Mouse (Mus musculus): ENCODE measurements at regions not wholly inside any gene's neighbourhood (a gene's known extent, or its start where the extent isn't known, plus 50 kb on each side); places are given as distances from the start of the nearest gene placed in this dataset.

- ATAC-seq (ENCODE audit: insufficient number of reproducible peaks, low FRiP score, low TSS enrichment): no peak
These were observed 256.3 kb downstream of the Ube2cbp start for GRCm38 (mm10) chr9:86208334-86208925.

GRCm38 (mm10) chr9:86211267-86211666 lies 253.5 kb downstream of the Ube2cbp start:
- ATAC-seq (ENCODE audit: insufficient number of reproducible peaks, low FRiP score, low TSS enrichment): no peak

DNA sequence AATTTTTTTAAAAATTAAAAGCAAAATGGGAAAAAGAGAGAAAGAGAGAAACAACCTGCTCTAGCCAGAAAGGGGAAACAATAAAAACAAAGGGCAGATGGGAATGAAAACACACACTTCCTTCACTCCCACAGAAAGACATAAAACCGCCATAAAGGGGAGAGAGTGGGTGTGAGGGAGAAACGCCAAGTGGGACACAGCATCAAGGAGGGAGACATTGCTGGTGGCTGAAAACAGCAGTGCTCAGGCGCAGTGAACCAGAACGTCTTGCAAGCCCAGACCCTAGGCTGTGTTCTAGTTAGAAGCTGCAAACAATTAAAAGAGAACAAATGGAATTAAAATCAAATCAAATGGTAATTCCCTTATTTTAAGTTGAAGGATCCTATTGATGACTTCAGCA lies 245.1 kb downstream of the Ube2cbp start:
- ATAC-seq (ENCODE audit: insufficient number of reproducible peaks, low FRiP score, low TSS enrichment): no peak

DNA sequence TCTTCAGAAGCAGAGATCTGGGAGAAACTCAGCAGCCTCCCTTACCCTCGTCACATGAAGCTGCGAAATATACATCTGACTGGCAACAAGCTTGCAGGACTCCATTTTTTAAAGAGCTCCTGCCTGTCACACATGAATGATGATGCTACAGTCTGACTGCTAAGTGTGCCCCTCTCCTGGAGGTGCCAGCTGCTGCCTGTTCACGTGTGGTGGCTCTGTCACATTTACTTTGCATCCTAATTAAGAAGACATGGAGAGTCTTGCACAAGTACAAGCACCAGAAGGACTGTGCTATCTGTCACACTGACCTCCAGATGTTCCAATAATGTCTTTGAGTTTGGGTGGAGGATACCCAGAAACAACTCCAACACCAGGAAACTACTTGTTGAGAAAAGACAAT lies 240.2 kb downstream of the Ube2cbp start:
- ATAC-seq (ENCODE audit: insufficient number of reproducible peaks, low FRiP score, low TSS enrichment): no peak

- no peak for ATAC-seq (ENCODE audit: insufficient number of reproducible peaks, low FRiP score, low TSS enrichment)
These were observed 233.9 kb downstream of the Ube2cbp start for GRCm38 (mm10) chr9:86230673-86231350.

DNA sequence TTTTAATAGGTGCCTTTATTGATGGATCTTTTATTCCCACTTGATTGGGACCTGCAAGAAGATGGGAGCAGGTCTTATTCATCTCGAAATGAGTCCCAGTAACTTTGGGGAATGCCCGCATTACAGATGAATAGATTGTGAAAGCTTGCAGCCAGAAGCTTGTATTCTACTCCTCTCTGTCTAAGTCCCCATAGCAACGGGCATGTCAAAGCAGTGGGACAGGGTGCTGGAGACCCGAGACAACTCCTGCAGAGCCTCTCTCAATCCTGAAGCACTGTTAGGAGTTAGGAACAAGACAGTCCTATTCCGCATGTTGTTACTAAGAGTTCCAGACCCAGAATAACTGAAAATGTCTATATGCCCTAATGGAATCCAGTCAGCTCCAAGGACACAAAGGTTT lies 233.1 kb downstream of the Ube2cbp start:
- no peak for ATAC-seq (ENCODE audit: insufficient number of reproducible peaks, low FRiP score, low TSS enrichment)

DNA sequence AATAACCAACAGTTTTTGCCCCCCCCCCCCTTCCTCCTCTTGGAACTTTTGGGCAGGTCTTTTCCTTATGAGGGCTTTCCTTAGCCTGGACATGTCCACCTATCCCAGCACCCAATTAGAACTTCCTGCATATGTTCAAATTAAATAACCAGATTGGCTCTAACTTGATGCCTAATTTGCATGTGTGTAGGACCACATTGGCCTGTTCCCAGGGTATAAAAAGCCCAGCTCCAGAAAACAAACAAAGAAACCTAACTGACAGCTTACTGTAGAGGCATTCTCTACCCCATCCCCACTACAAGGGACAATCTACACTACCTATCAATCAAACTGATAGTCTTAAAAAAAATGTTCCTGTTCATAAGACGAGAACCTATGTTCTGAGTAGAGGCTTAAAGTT lies 232.6 kb downstream of the Ube2cbp start:
- ATAC-seq (ENCODE audit: insufficient number of reproducible peaks, low FRiP score, low TSS enrichment): no peak

DNA sequence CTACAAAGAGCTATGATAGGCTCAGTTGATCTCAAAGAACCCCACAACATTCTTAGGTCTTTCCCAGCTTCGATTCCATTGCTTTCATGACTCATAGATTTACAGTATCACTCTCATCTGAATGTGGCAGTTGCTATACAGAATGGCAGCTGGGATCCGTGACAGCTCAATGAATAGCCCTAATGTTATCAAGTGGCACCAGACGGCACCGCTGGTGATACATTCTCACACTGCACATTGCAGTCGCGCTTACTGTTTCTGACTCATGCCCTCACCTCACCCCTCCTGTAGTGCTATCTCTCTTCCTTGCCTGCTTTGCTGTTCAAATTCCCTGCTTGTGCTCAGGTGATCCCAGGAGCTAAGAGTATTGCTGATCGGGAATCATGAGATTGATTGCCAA lies 231.0 kb downstream of the Ube2cbp start:
- ATAC-seq (ENCODE audit: insufficient number of reproducible peaks, low FRiP score, low TSS enrichment): no peak

- no peak for ATAC-seq (ENCODE audit: insufficient number of reproducible peaks, low FRiP score, low TSS enrichment)
These were observed 226.1 kb downstream of the Ube2cbp start for GRCm38 (mm10) chr9:86238691-86239090.

GRCm38 (mm10) chr9:86240287-86240686 lies 224.5 kb downstream of the Ube2cbp start:
- no peak for ATAC-seq (ENCODE audit: insufficient number of reproducible peaks, low FRiP score, low TSS enrichment)

GRCm38 (mm10) chr9:86240896-86241295 lies 223.9 kb downstream of the Ube2cbp start:
- no peak for ATAC-seq (ENCODE audit: insufficient number of reproducible peaks, low FRiP score, low TSS enrichment)

DNA sequence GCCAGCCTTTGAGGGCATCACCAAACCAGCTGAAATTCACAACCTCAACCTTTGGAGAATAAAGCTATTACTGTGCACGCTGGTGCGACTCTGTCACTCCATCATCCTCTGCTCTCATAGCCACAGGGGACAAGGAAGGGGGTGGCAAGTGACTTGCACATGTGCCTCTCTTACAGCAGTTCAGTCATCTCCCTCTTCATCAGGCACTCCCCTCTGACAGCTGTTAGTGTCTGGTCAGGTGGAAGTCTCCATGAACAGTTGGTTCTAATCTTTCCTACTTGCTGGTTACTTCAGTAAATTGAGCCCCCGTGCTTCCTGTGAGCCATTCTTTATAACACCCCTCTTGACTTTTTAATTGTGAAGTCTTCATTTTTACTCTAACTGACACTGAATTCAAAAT lies 214.6 kb downstream of the Ube2cbp start:
- ATAC-seq (ENCODE audit: insufficient number of reproducible peaks, low FRiP score, low TSS enrichment): no peak

GRCm38 (mm10) chr9:86251331-86251730 lies 213.4 kb downstream of the Ube2cbp start:
- no peak for ATAC-seq (ENCODE audit: insufficient number of reproducible peaks, low FRiP score, low TSS enrichment)
